Mouse (Mus musculus): Measurements from ENCODE around the gene Fndc4. TPM values are rescaled to one million over a fixed set of nuclear protein-coding genes. Genes with fewer than 3 reads are reported as not detected.

Gene Fndc4
- polyA plus RNA-seq, 1 experiment from 2014 or later, result 64.3 TPM

DNA sequence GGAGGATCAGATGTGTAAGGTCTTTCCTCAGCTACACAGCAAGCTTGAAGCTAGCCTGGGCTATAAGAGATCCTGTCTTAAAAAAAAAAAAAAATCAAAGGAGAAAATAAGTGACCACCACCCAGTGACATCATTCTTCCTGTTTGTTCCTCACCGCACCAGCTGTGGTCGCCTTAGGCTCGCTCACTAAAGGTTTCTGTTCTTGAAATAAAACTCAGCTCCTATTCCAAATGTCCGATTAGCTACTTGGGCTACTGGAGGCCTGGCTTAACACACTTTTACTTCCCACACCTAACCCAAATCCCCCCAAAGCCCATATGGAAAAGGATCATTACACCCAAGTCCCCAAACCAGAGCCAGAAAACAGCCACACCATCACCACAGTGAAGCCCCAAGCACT, 7.7 kb downstream of the Fndc4 start:
- Histone ChIP-seq H3K4me2 (ENCODE audit: low read depth, severe bottlenecking) (no peak overlapping the region), H3K4me1 (ENCODE audit: control insufficient read depth, insufficient read depth, low read length) (0 out of 2 replicates have a peak, but pooled peaks cover 3% of the 10 kb centered on the region), H3K9me3 (ENCODE audit: control insufficient read depth, low read length) (no peaks in the 10 kb centered on the region), H3K27ac (replicated peaks; ENCODE audit: low read depth, low read length) (no peak overlapping the region), H3K9ac (ENCODE audit: low read length) (no peak overlapping the region), H3K36me3 (ENCODE audit: control insufficient read depth, insufficient read depth, low read length) (0 out of 2 replicates have a peak, but pooled peaks cover 4% of the 10 kb centered on the region), H3K27me3 (ENCODE audit: control insufficient read depth, insufficient read depth, low read length) (no peaks in the 10 kb centered on the region), H3K4me3 (ENCODE audit: low read depth, low read length) (no peak overlapping the region)
- WGBS, result 91% methylated on average over 4 of the region's 4 CpGs
- DNase-seq (ENCODE audit: low spot score), result no peak
- ATAC-seq (ENCODE audit: insufficient number of reproducible peaks, low FRiP score, low TSS enrichment, low read depth), result no peak

DNA sequence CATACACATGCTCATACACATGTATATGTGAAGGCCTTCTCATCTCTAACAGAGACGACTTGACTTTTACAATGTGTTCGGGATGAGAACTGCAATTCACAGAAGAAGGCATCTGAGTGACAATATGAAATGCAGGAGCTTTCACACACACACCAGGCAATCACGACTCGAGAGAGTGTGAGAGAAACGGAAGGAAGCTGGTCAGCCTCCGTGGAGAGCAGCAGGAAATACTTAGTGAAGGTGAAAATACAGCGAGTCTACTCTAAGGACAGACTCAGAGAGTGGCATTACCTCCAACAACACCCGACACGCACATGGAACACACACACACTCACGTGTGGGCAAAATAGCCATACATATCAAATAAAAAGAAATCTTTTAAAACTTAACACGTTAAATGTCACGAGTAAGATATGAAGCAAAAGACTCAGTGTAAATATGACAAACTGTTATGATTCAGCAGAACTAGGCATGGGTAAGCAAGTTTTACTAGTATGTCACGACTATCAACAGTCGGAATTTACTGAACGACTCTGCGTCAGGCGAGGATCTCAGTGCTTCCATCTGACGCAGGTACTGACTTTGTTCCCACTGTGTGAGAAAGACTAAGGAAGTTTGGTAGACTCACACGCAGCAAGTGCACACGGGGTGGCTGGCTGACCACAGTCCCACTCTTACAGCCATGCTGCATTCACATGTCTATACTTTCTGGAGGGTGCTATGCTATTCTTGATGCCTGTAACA, 16.5 kb downstream of the Fndc4 start:
- WGBS, result 88% methylated on average over 20 of the region's 20 CpGs
- no peaks in the 10 kb centered on the region for H3K4me1 ChIP-seq (ENCODE audit: control insufficient read depth, insufficient read depth, low read length)
- no peaks in the 10 kb centered on the region for H3K27me3 ChIP-seq (ENCODE audit: control insufficient read depth, insufficient read depth, low read length)
- H3K4me3 ChIP-seq (ENCODE audit: low read depth, low read length), result no peak overlapping the region
- no peak overlapping the region for H3K27ac ChIP-seq (replicated peaks; ENCODE audit: low read depth, low read length)
- H3K9me3 ChIP-seq (ENCODE audit: control insufficient read depth, low read length), result no peaks in the 10 kb centered on the region
- no peak for ATAC-seq (ENCODE audit: insufficient number of reproducible peaks, low FRiP score, low TSS enrichment, low read depth)
- DNase-seq (ENCODE audit: low spot score), result no peak
- no peak overlapping the region for H3K9ac ChIP-seq (ENCODE audit: low read length)
- H3K36me3 ChIP-seq (ENCODE audit: control insufficient read depth, insufficient read depth, low read length), result peaks cover 9% of the 10 kb centered on the region; the same call in 1 of the 2 replicates
- H3K4me2 ChIP-seq (ENCODE audit: low read depth, severe bottlenecking), result no peak overlapping the region

DNA sequence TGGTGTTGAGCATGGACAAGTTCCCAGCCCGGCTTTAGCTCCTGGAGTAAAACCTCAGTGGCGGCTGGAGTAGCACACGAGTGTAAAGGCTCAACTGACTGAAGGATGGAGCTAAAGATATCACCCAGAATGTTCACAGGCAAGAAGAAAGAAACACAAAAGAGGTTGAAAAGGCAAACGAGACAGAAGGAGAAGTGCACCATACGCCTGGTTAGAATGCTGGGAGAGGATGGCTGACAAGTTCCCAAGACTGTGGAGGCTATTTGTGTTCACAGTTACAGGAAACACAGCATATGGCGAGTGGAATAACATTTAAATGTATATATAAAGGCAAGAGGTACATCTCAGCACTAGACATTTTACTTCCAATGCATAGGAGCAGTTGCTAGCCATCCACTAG, 22.9 kb downstream of the Fndc4 start:
- H3K4me3 ChIP-seq (ENCODE audit: low read depth, low read length), result no peak overlapping the region
- H3K9ac ChIP-seq (ENCODE audit: low read length), result no peak overlapping the region
- H3K4me1 ChIP-seq (ENCODE audit: control insufficient read depth, insufficient read depth, low read length), result no peaks in the 10 kb centered on the region
- 85% methylated on average over 6 of the region's 6 CpGs for WGBS
- peaks cover 7% of the 10 kb centered on the region; the same call in 1 of the 2 replicates for H3K36me3 ChIP-seq (ENCODE audit: control insufficient read depth, insufficient read depth, low read length)
- no peaks in the 10 kb centered on the region for H3K9me3 ChIP-seq (ENCODE audit: control insufficient read depth, low read length)
- no peak for ATAC-seq (ENCODE audit: insufficient number of reproducible peaks, low FRiP score, low TSS enrichment, low read depth)
- H3K27ac ChIP-seq (replicated peaks; ENCODE audit: low read depth, low read length), result no peak overlapping the region
- no peak overlapping the region for H3K4me2 ChIP-seq (ENCODE audit: low read depth, severe bottlenecking)
- DNase-seq (ENCODE audit: low spot score), result no peak
- no peaks in the 10 kb centered on the region for H3K27me3 ChIP-seq (ENCODE audit: control insufficient read depth, insufficient read depth, low read length)

DNA sequence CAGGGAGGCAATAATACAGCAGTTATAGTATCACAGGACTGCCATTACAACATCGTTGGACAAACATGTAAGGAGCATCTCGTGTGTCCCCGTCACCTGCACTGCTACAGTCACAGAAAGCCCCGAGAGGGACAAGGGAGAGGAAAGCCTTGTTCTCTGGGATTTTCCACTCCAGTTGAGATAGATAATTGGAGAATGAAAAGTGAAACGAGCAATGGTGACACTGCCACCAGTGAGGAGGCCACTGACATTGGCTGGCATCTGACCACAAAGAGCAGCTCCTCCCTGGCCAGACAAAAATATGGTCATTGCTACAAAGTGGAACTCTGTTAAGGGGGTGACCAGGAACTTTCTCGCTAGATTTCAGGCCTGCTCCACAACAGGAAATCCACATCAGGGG, 28.2 kb downstream of the Fndc4 start:
- Histone ChIP-seq H3K4me1 (ENCODE audit: control insufficient read depth, insufficient read depth, low read length) (no peaks in the 10 kb centered on the region), H3K4me3 (ENCODE audit: low read depth, low read length) (no peak overlapping the region), H3K36me3 (ENCODE audit: control insufficient read depth, insufficient read depth, low read length) (peaks cover 21% of the 10 kb centered on the region), H3K4me2 (ENCODE audit: low read depth, severe bottlenecking) (no peak overlapping the region), H3K27ac (replicated peaks; ENCODE audit: low read depth, low read length) (no peak overlapping the region), H3K27me3 (ENCODE audit: control insufficient read depth, insufficient read depth, low read length) (no peaks in the 10 kb centered on the region), H3K9ac (ENCODE audit: low read length) (no peak overlapping the region), H3K9me3 (ENCODE audit: control insufficient read depth, low read length) (no peaks in the 10 kb centered on the region)
- ATAC-seq (ENCODE audit: insufficient number of reproducible peaks, low FRiP score, low TSS enrichment, low read depth), result no peak
- no peak for DNase-seq (ENCODE audit: low spot score)
- WGBS, result 90% methylated on average over 6 of the region's 6 CpGs

GRCm38 (mm10) chr5:31266101-31266500, 29.8 kb downstream of the Fndc4 start:
- Histone ChIP-seq H3K9ac (ENCODE audit: low read length) (no peak overlapping the region), H3K4me1 (ENCODE audit: control insufficient read depth, insufficient read depth, low read length) (no peaks in the 10 kb centered on the region), H3K4me3 (ENCODE audit: low read depth, low read length) (no peak overlapping the region), H3K9me3 (ENCODE audit: control insufficient read depth, low read length) (no peaks in the 10 kb centered on the region), H3K27ac (replicated peaks; ENCODE audit: low read depth, low read length) (no peak overlapping the region), H3K36me3 (ENCODE audit: control insufficient read depth, insufficient read depth, low read length) (peaks cover 18% of the 10 kb centered on the region), H3K4me2 (ENCODE audit: low read depth, severe bottlenecking) (no peak overlapping the region), H3K27me3 (ENCODE audit: control insufficient read depth, insufficient read depth, low read length) (no peaks in the 10 kb centered on the region)
- WGBS, result 93% methylated on average over 7 of the region's 7 CpGs
- ATAC-seq (ENCODE audit: insufficient number of reproducible peaks, low FRiP score, low TSS enrichment, low read depth) (no peak), DNase-seq (ENCODE audit: low spot score) (no peak)

- Histone ChIP-seq H3K9me3 (ENCODE audit: control insufficient read depth, low read length) (no peaks in the 10 kb centered on the region), H3K36me3 (ENCODE audit: control insufficient read depth, insufficient read depth, low read length) (peaks cover 10% of the 10 kb centered on the region), H3K27me3 (ENCODE audit: control insufficient read depth, insufficient read depth, low read length) (no peaks in the 10 kb centered on the region), H3K4me2 (ENCODE audit: low read depth, severe bottlenecking) (no peak overlapping the region), H3K27ac (replicated peaks; ENCODE audit: low read depth, low read length) (no peak overlapping the region), H3K9ac (ENCODE audit: low read length) (no peak overlapping the region), H3K4me1 (ENCODE audit: control insufficient read depth, insufficient read depth, low read length) (peaks cover 8% of the 10 kb centered on the region; the same call in 1 of the 2 replicates), H3K4me3 (ENCODE audit: low read depth, low read length) (no peak overlapping the region)
- DNase-seq (ENCODE audit: low spot score), result no peak
- 87% methylated on average over 11 of the region's 11 CpGs for WGBS
- no peak for ATAC-seq (ENCODE audit: insufficient number of reproducible peaks, low FRiP score, low TSS enrichment, low read depth)
Measured at GRCm38 (mm10) chr5:31257616-31258015, 38.3 kb downstream of the Fndc4 start.

DNA sequence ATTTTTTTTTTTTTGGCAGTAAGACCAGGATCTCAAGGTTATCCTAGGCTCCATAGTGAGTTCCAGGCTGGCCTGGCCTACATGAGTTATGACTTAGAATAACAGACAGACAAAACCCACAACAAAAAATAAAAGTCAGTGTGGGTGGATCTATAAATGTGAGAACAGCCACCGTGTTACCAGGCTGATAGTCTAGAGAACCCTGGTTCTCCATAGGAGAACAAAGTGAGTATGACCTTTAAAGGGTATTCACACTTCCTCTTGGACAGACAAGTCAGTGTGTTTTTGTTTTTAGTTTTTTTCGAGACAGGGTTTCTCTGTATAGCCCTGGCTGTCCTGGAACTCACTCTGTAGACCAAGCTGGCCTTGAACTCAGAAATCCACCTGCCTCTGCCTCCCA, 39.9 kb downstream of the Fndc4 start:
- H3K4me2 ChIP-seq (ENCODE audit: low read depth, severe bottlenecking), result no peak overlapping the region
- ATAC-seq (ENCODE audit: insufficient number of reproducible peaks, low FRiP score, low TSS enrichment, low read depth), result no peak
- WGBS, result 92% methylated on average over 2 of the region's 2 CpGs

GRCm38 (mm10) chr5:31255381-31255780, 40.5 kb downstream of the Fndc4 start:
- Histone ChIP-seq H3K36me3 (ENCODE audit: control insufficient read depth, insufficient read depth, low read length) (peaks cover 18% of the 10 kb centered on the region), H3K9ac (ENCODE audit: low read length) (no peak overlapping the region), H3K9me3 (ENCODE audit: control insufficient read depth, low read length) (no peaks in the 10 kb centered on the region), H3K4me1 (ENCODE audit: control insufficient read depth, insufficient read depth, low read length) (peaks cover 25% of the 10 kb centered on the region), H3K4me3 (ENCODE audit: low read depth, low read length) (no peak overlapping the region), H3K27ac (replicated peaks; ENCODE audit: low read depth, low read length) (no peak overlapping the region), H3K4me2 (ENCODE audit: low read depth, severe bottlenecking) (no peak overlapping the region), H3K27me3 (ENCODE audit: control insufficient read depth, insufficient read depth, low read length) (no peaks in the 10 kb centered on the region)
- 95% methylated on average over 2 of the region's 2 CpGs for WGBS
- no peak for ATAC-seq (ENCODE audit: insufficient number of reproducible peaks, low FRiP score, low TSS enrichment, low read depth)
- DNase-seq (ENCODE audit: low spot score), result no peak

More for the DNA sequence above, 39.9 kb downstream of the Fndc4 start:
- Histone ChIP-seq H3K36me3 (ENCODE audit: control insufficient read depth, insufficient read depth, low read length) (peaks cover 12% of the 10 kb centered on the region), H3K4me3 (ENCODE audit: low read depth, low read length) (no peak overlapping the region), H3K27ac (replicated peaks; ENCODE audit: low read depth, low read length) (no peak overlapping the region), H3K9ac (ENCODE audit: low read length) (no peak overlapping the region), H3K27me3 (ENCODE audit: control insufficient read depth, insufficient read depth, low read length) (no peaks in the 10 kb centered on the region), H3K4me1 (ENCODE audit: control insufficient read depth, insufficient read depth, low read length) (peaks cover 21% of the 10 kb centered on the region), H3K9me3 (ENCODE audit: control insufficient read depth, low read length) (no peaks in the 10 kb centered on the region)
- no peak for DNase-seq (ENCODE audit: low spot score)

GRCm38 (mm10) chr5:31254901-31255300, 41.0 kb downstream of the Fndc4 start:
- Histone ChIP-seq H3K4me3 (ENCODE audit: low read depth, low read length) (no peak overlapping the region), H3K4me1 (ENCODE audit: control insufficient read depth, insufficient read depth, low read length) (peaks cover 25% of the 10 kb centered on the region), H3K9me3 (ENCODE audit: control insufficient read depth, low read length) (no peaks in the 10 kb centered on the region), H3K9ac (ENCODE audit: low read length) (no peak overlapping the region), H3K27me3 (ENCODE audit: control insufficient read depth, insufficient read depth, low read length) (no peaks in the 10 kb centered on the region), H3K27ac (replicated peaks; ENCODE audit: low read depth, low read length) (no peak overlapping the region), H3K36me3 (ENCODE audit: control insufficient read depth, insufficient read depth, low read length) (peaks cover 20% of the 10 kb centered on the region), H3K4me2 (ENCODE audit: low read depth, severe bottlenecking) (no peak overlapping the region)
- ATAC-seq (ENCODE audit: insufficient number of reproducible peaks, low FRiP score, low TSS enrichment, low read depth), result no peak
- WGBS, result 85% methylated on average over 8 of the region's 8 CpGs
- DNase-seq (ENCODE audit: low spot score), result no peak

Data from limb, embryonic 11.5 days (tissue).